Mouse (Mus musculus) ES-E14 (cell line): ENCODE data around the gene Osgin1.

Experiments
- CHD2 ChIP-seq: IDR thresholded peaks from 2 replicates; pipeline ENCODE4 v1.6.1; 2014; ENCODE audit warnings: mild to moderate bottlenecking, low read depth, low read length, inconsistent platforms
- ZC3H11A ChIP-seq: IDR thresholded peaks from 2 replicates; pipeline ENCODE4 v1.6.1; 2012; ENCODE audit warnings: low read depth, mild to moderate bottlenecking, inconsistent platforms, low read length, borderline replicate concordance
- ZNF384 ChIP-seq: IDR thresholded peaks from 2 replicates; pipeline ENCODE4 v1.6.1; 2012; ENCODE audit warnings: low read depth, low read length, inconsistent platforms

- no peak for TF ChIP-seq ZNF384
- no peak for TF ChIP-seq ZC3H11A
- no peak for TF ChIP-seq CHD2
Measured at GRCm38 (mm10) chr8:119426069-119426735, 7.7 kb upstream of the Osgin1 start.
